Mouse (Mus musculus): Measurements from ENCODE around the gene Pde1a.

DNA sequence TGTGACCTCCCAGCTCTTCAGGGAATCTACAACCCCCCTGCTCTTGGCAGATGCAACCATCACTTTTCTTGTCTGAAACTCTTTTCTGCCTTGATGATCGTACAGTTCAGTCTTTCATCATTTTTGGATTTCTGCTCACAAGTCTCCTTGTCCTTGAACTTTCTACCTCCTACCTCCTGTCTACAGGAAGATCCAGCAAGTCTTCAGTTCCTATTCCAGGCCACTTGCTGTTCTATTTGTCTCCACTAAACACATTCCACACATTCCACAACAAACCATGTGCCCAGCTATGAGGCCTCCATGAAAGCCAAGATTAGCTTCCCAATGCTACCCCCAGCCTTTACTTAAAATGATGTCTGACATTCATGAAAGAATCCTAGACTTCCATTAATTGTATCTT, 163.2 kb downstream of the Pde1a start:
- no peak for TF ChIP-seq CTCF (IDR thresholded peaks at IDR 0.05; ENCODE audit: low read depth, low read length)
- TF ChIP-seq POLR2AphosphoS5 (IDR thresholded peaks at IDR 0.05; ENCODE audit: insufficient replicate concordance, low read depth, low read length): no peak
- no peak for TF ChIP-seq TAL1 (conservative IDR thresholded peaks at IDR 0.05; ENCODE audit: low read depth, low read length)
- no peak for TF ChIP-seq GATA1 (IDR thresholded peaks at IDR 0.05; ENCODE audit: borderline replicate concordance, low read length)
- no peak for TF ChIP-seq GATA2 (IDR thresholded peaks at IDR 0.05; ENCODE audit: borderline replicate concordance, low read depth, low read length)
